Mouse (Mus musculus) layer of hippocampus, adult 11-12 months (tissue): ENCODE measurements at regions not wholly inside any gene's neighbourhood (a gene's known extent, or its start where the extent isn't known, plus 50 kb on each side); places are given as distances from the start of the nearest gene placed in this dataset.

Source experiments
- DNase-seq: peaks from one replicate; pipeline ENCODE4 v3.0.0; 2022; ENCODE audit warnings: low spot score

DNA sequence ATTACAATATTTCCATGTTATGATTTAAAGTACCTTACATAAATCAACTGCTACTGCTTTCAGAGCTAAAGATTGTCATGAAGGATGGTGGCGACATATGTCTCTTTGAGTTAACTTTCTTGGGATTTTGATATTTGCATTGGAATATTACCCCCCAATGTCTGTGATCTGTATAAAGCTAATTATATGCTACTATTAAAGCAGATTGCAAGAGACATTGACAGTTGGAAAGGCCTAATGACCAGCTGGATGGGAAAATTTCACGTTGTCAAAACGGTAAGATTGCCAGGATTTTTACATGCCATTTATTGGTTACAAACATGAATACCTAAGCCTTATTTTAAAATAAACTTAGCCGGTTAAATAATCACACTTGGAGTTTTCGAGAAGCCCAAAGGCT, 969.1 kb upstream of the Diaph2 start:
- DNase-seq, result peak; percentile 5

DNA sequence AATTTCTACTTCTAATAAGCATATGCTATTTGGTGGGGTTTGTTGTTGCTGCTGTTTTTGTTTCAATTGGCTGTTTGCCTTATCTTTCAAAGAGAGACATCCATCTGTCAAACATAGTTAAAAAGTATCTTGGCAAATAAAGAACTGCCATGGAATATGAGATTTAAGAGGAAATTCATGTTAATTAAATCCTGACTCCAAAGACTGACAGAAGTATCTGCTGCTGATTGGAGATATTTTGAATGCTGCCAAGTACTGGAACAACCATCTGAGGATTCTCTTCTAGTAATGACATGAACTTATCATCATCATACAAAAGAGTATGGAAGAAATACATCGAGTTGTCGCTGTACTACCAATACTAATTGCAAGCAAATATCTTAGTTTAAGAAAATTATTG, 965.0 kb upstream of the Diaph2 start:
- DNase-seq, result no peak
